Mouse (Mus musculus): ENCODE measurements at regions not wholly inside any gene's neighbourhood (a gene's known extent, or its start where the extent isn't known, plus 50 kb on each side); places are given as distances from the start of the nearest gene placed in this dataset.
A peak's percentile ranks its signal among the peaks of the same experiment; 100 is the strongest.

GRCm38 (mm10) chr7:125340326-125340905 is 104.1 kb upstream of the Kdm8 start:
- 73% methylated on average over 14 of the region's 14 CpGs for WGBS
- Histone ChIP-seq H3K4me3 (no peak overlapping the region), H3K36me3 (no peaks in the 10 kb centered on the region), H3K27me3 (no peaks in the 10 kb centered on the region), H3K9ac (no peak overlapping the region), H3K4me1 (replicated peaks) (no peaks in the 10 kb centered on the region), H3K27ac (no peak overlapping the region), H3K4me2 (no peak overlapping the region), H3K9me3 (replicated peaks) (no peaks in the 10 kb centered on the region)
- ATAC-seq (replicated peaks; ENCODE audit: insufficient number of reproducible peaks, insufficient read depth, low FRiP score, low read depth), result no peak

GRCm38 (mm10) chr7:125349606-125350005 is 94.9 kb upstream of the Kdm8 start:
- no peak for ATAC-seq (replicated peaks; ENCODE audit: insufficient number of reproducible peaks, insufficient read depth, low FRiP score, low read depth)
- Histone ChIP-seq H3K27me3 (no peaks in the 10 kb centered on the region), H3K4me2 (no peak overlapping the region), H3K36me3 (no peaks in the 10 kb centered on the region), H3K4me3 (no peak overlapping the region), H3K9ac (no peak overlapping the region), H3K9me3 (replicated peaks) (no peaks in the 10 kb centered on the region), H3K4me1 (replicated peaks) (no peaks in the 10 kb centered on the region), H3K27ac (no peak overlapping the region)
- WGBS, result 71% methylated on average over 3 of the region's 3 CpGs

GRCm38 (mm10) chr7:125354211-125354610 is 90.3 kb upstream of the Kdm8 start:
- H3K4me3 ChIP-seq, result no peak overlapping the region
- no peak overlapping the region for H3K27ac ChIP-seq
- H3K36me3 ChIP-seq, result no peaks in the 10 kb centered on the region
- no peak overlapping the region for H3K4me2 ChIP-seq
- H3K9me3 ChIP-seq (replicated peaks), result no peaks in the 10 kb centered on the region
- no peak for ATAC-seq (replicated peaks; ENCODE audit: insufficient number of reproducible peaks, insufficient read depth, low FRiP score, low read depth)
- no peaks in the 10 kb centered on the region for H3K27me3 ChIP-seq
- 96% methylated on average over 1 of the region's 1 CpGs for WGBS
- H3K4me1 ChIP-seq (replicated peaks), result no peaks in the 10 kb centered on the region
- no peak overlapping the region for H3K9ac ChIP-seq

- WGBS, result 51% methylated on average over 10 of the region's 10 CpGs
- no peaks in the 10 kb centered on the region for H3K36me3 ChIP-seq
- no peaks in the 10 kb centered on the region for H3K4me1 ChIP-seq (replicated peaks)
- ATAC-seq (replicated peaks; ENCODE audit: insufficient number of reproducible peaks, insufficient read depth, low FRiP score, low read depth), result no peak
- no peak overlapping the region for H3K9ac ChIP-seq
- no peak overlapping the region for H3K27ac ChIP-seq
- H3K4me2 ChIP-seq, result no peak overlapping the region
- no peaks in the 10 kb centered on the region for H3K9me3 ChIP-seq (replicated peaks)
- no peak overlapping the region for H3K4me3 ChIP-seq
- H3K27me3 ChIP-seq, result no peaks in the 10 kb centered on the region
These were observed 89.5 kb upstream of the Kdm8 start for GRCm38 (mm10) chr7:125354956-125355355.

- WGBS, result 85% methylated on average over 4 of the region's 4 CpGs
These were observed 86.5 kb upstream of the Kdm8 start for GRCm38 (mm10) chr7:125358016-125358415.

GRCm38 (mm10) chr7:125383021-125383420 is 61.5 kb upstream of the Kdm8 start:
- Histone ChIP-seq H3K27ac (no peak overlapping the region), H3K4me2 (no peak overlapping the region), H3K4me3 (no peak overlapping the region), H3K4me1 (replicated peaks) (no peaks in the 10 kb centered on the region), H3K9ac (no peak overlapping the region), H3K36me3 (no peaks in the 10 kb centered on the region), H3K27me3 (0 out of 2 replicates have a peak, but pooled peaks cover 5% of the 10 kb centered on the region), H3K9me3 (replicated peaks) (no peaks in the 10 kb centered on the region)
- no peak for ATAC-seq (replicated peaks; ENCODE audit: insufficient number of reproducible peaks, insufficient read depth, low FRiP score, low read depth)
- WGBS, result 59% methylated on average over 2 of the region's 2 CpGs

More at GRCm38 (mm10) chr7:125358016-125358415, 86.5 kb upstream of the Kdm8 start:
- Histone ChIP-seq H3K9ac (no peak overlapping the region), H3K9me3 (replicated peaks) (no peaks in the 10 kb centered on the region), H3K4me2 (no peak overlapping the region), H3K27ac (no peak overlapping the region), H3K4me1 (replicated peaks) (no peaks in the 10 kb centered on the region), H3K27me3 (no peaks in the 10 kb centered on the region), H3K4me3 (no peak overlapping the region), H3K36me3 (no peaks in the 10 kb centered on the region)
- ATAC-seq (replicated peaks; ENCODE audit: insufficient number of reproducible peaks, insufficient read depth, low FRiP score, low read depth), result no peak

- no peak overlapping the region for H3K4me3 ChIP-seq
- 81% methylated on average over 4 of the region's 4 CpGs for WGBS
- H3K9ac ChIP-seq, result no peak overlapping the region
- no peak for ATAC-seq (replicated peaks; ENCODE audit: insufficient number of reproducible peaks, insufficient read depth, low FRiP score, low read depth)
- H3K27ac ChIP-seq, result no peak overlapping the region
- H3K9me3 ChIP-seq (replicated peaks), result no peaks in the 10 kb centered on the region
- no peaks in the 10 kb centered on the region for H3K36me3 ChIP-seq
- 0 out of 2 replicates have a peak, but pooled peaks cover 5% of the 10 kb centered on the region for H3K27me3 ChIP-seq
- H3K4me1 ChIP-seq (replicated peaks), result no peaks in the 10 kb centered on the region
- H3K4me2 ChIP-seq, result no peak overlapping the region
These were observed 60.3 kb upstream of the Kdm8 start for GRCm38 (mm10) chr7:125384171-125384570.

- ATAC-seq (replicated peaks; ENCODE audit: insufficient number of reproducible peaks, insufficient read depth, low FRiP score, low read depth), result no peak
These were observed 51.9 kb upstream of the Kdm8 start for GRCm38 (mm10) chr7:125392536-125392935.

GRCm38 (mm10) chr7:125393228-125393627 is 51.2 kb upstream of the Kdm8 start:
- H3K4me1 ChIP-seq (replicated peaks), result peaks cover 9% of the 10 kb centered on the region
- WGBS, result under 1% methylated on average over 16 of the region's 16 CpGs
- ATAC-seq (replicated peaks; ENCODE audit: insufficient number of reproducible peaks, insufficient read depth, low FRiP score, low read depth), result peak; percentile 16; the same call in 1 of the 2 replicates
- no peaks in the 10 kb centered on the region; the same call in 1 of the 2 replicates for H3K27me3 ChIP-seq
- H3K4me3 ChIP-seq, result peak overlapping the region; percentile 39
- peak overlapping the region; percentile 41 for H3K9ac ChIP-seq
- no peaks in the 10 kb centered on the region for H3K9me3 ChIP-seq (replicated peaks)
- H3K27ac ChIP-seq, result no peak overlapping the region
- peak overlapping the region; percentile 84 for H3K4me2 ChIP-seq
- H3K36me3 ChIP-seq, result no peaks in the 10 kb centered on the region

More at GRCm38 (mm10) chr7:125392536-125392935, 51.9 kb upstream of the Kdm8 start:
- Histone ChIP-seq H3K27me3 (no peaks in the 10 kb centered on the region; the same call in 1 of the 2 replicates), H3K36me3 (no peaks in the 10 kb centered on the region), H3K4me3 (no peak overlapping the region), H3K9ac (no peak overlapping the region), H3K4me1 (replicated peaks) (peaks cover 9% of the 10 kb centered on the region), H3K27ac (no peak overlapping the region), H3K9me3 (replicated peaks) (no peaks in the 10 kb centered on the region), H3K4me2 (no peak overlapping the region)
- 20% methylated on average over 3 of the region's 3 CpGs for WGBS

GRCm38 (mm10) chr7:125393654-125394346 is 50.7 kb upstream of the Kdm8 start:
- 1% methylated on average over 33 of the region's 33 CpGs for WGBS
- H3K4me2 ChIP-seq, result peak overlapping the region; percentile 84
- peak overlapping the region; percentile 41 for H3K9ac ChIP-seq
- no peaks in the 10 kb centered on the region for H3K36me3 ChIP-seq
- H3K27me3 ChIP-seq, result no peaks in the 10 kb centered on the region; the same call in 1 of the 2 replicates
- H3K4me1 ChIP-seq (replicated peaks), result peaks cover 9% of the 10 kb centered on the region
- no peak overlapping the region for H3K27ac ChIP-seq
- peak overlapping the region; percentile 39 for H3K4me3 ChIP-seq
- peak; percentile 82 for ATAC-seq (replicated peaks; ENCODE audit: insufficient number of reproducible peaks, insufficient read depth, low FRiP score, low read depth)
- no peaks in the 10 kb centered on the region for H3K9me3 ChIP-seq (replicated peaks)

Measured in heart, embryonic 15.5 days (tissue).